Mouse (Mus musculus): ENCODE data around the gene Stx8. TPM values are rescaled to one million over a fixed set of nuclear protein-coding genes. Genes with fewer than 3 reads are reported as not detected.

Gene Stx8
- polyA plus RNA-seq, 1 experiment from 2014 or later: 16.6 TPM

DNA sequence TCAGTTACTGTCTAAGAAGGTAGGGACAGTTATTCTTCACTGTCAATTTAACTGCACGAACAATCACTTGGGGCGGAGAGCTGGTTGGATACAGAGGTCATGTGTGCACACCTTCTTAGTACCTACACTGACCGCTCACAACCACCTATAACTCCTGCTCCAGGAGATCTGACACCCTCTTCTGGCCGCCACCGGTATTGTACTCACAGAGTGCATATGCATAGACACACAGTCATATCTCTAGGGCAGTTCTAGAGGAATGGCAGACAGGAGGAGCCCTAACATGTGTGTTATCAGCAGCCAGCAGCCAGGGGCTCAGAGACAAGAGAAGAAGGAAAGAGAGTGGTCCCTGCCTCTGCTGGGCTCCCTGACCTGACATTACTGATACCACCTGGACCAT lies 265.6 kb downstream of the Stx8 start:
- Histone ChIP-seq H3K9ac (ENCODE audit: low read depth, low read length) (no peak overlapping the region), H3K4me1 (ENCODE audit: control insufficient read depth, low read depth, low read length) (no peaks in the 10 kb centered on the region), H3K4me2 (ENCODE audit: low read depth, low read length) (no peak overlapping the region), H3K4me3 (ENCODE audit: low read depth, low read length) (no peak overlapping the region), H3K27ac (ENCODE audit: low read length) (no peak overlapping the region), H3K36me3 (ENCODE audit: control insufficient read depth, insufficient read depth) (no peaks in the 10 kb centered on the region), H3K27me3 (ENCODE audit: control insufficient read depth, insufficient read depth, low read depth, low read length) (no peaks in the 10 kb centered on the region), H3K9me3 (replicated peaks; ENCODE audit: control insufficient read depth, low read length) (no peaks in the 10 kb centered on the region)
- WGBS (ENCODE audit: insufficient replicate concordance): 77% methylated on average over 5 of the region's 5 CpGs
- no peak for ATAC-seq (ENCODE audit: low read depth)

DNA sequence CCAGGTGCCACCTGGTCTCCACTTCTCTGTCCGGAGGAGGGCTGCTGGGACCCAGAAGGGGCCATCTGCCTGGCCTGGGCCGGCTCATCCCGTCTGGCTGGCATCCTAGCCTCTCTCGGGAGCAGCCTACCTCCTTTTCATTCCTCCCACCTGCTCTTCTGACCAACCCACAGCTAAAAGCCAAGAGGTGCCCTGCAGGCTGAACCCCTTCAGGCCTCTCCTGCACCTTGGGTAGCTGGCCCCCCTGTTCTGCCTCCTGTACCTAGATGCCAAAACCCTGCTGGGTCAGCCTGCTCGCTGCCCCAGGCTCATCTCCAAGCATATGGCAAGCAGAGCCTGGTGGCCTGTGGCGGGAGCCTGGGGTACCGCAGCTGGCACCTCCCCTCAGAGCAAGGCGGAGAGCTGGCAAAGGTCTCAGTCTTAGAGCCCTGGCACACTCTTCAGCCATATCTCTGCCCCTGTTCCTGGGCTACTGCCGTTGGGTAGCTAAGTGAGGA lies 267.5 kb downstream of the Stx8 start:
- Histone ChIP-seq H3K36me3 (ENCODE audit: control insufficient read depth, insufficient read depth) (no peaks in the 10 kb centered on the region), H3K27ac (ENCODE audit: low read length) (no peak overlapping the region), H3K9me3 (replicated peaks; ENCODE audit: control insufficient read depth, low read length) (no peaks in the 10 kb centered on the region), H3K4me2 (ENCODE audit: low read depth, low read length) (no peak overlapping the region), H3K9ac (ENCODE audit: low read depth, low read length) (no peak overlapping the region), H3K27me3 (ENCODE audit: control insufficient read depth, insufficient read depth, low read depth, low read length) (no peaks in the 10 kb centered on the region), H3K4me3 (ENCODE audit: low read depth, low read length) (no peak overlapping the region), H3K4me1 (ENCODE audit: control insufficient read depth, low read depth, low read length) (no peaks in the 10 kb centered on the region)
- 67% methylated on average over 9 of the region's 9 CpGs for WGBS (ENCODE audit: insufficient replicate concordance)
- no peak for ATAC-seq (ENCODE audit: low read depth)

DNA sequence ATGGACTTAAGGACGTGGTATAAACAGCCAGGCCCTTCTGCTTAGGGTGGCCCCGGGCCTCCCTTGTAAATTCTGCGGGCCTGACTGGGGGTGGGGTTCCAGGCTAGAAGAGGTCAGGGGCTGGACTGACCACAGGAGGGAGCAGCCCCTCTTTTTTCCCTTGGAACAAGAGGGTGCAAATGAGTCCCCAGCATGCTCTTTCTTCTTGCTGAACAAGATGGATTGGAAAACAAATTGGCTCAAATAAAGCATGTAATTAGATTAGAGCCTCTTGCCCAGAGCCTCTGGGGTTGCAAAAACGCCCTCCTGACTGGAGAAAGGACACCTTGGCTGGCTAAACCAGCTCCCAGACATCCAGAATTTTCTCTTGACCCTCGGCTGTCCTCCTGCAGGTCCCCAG lies 273.8 kb downstream of the Stx8 start:
- WGBS (ENCODE audit: insufficient replicate concordance): 38% methylated on average over 5 of the region's 5 CpGs
- no peaks in the 10 kb centered on the region for H3K36me3 ChIP-seq (ENCODE audit: control insufficient read depth, insufficient read depth)
- H3K4me3 ChIP-seq (ENCODE audit: low read depth, low read length): no peak overlapping the region
- H3K9me3 ChIP-seq (replicated peaks; ENCODE audit: control insufficient read depth, low read length): no peaks in the 10 kb centered on the region
- no peak for ATAC-seq (ENCODE audit: low read depth)
- H3K4me1 ChIP-seq (ENCODE audit: control insufficient read depth, low read depth, low read length): no peaks in the 10 kb centered on the region
- H3K27me3 ChIP-seq (ENCODE audit: control insufficient read depth, insufficient read depth, low read depth, low read length): no peaks in the 10 kb centered on the region
- H3K27ac ChIP-seq (ENCODE audit: low read length): no peak overlapping the region
- H3K9ac ChIP-seq (ENCODE audit: low read depth, low read length): no peak overlapping the region
- H3K4me2 ChIP-seq (ENCODE audit: low read depth, low read length): no peak overlapping the region

DNA sequence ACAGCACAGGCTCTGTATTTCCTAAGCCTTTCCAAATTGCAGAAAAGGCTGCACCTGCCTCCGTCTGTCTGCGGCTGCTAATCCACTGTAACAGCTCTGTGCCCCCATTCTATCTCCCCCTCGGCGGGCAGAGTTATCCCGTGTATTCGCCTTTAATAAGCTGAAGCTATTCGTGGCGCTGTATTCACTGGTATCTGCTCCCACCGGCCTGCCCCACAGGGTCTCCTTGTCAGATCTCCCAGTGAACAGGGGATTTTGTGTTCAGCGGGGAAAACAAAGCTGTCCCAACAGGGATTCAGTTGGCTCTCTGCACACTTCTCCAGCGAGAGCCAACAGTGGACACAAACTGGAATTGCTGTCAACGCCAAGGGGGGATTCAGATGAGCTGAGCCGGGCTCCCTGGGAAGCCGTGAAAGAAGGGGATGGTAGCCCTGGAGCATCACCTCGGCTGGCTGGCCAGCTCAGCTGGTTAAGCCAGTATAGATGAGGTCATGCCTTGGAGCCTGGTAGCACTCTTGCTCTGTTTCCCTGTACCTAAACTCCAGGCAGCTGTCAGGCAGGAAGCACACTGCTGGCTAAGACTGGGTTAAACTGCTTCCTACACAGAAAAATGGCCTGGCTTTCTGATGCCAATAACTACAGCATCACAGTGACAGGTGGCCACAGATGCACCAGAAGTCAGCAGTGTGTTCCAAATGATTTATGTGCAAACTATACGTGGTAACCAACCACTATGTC lies 278.4 kb downstream of the Stx8 start:
- H3K27me3 ChIP-seq (ENCODE audit: control insufficient read depth, insufficient read depth, low read depth, low read length): no peaks in the 10 kb centered on the region
- H3K27ac ChIP-seq (ENCODE audit: low read length): no peak overlapping the region
- no peak overlapping the region for H3K9ac ChIP-seq (ENCODE audit: low read depth, low read length)
- no peaks in the 10 kb centered on the region for H3K9me3 ChIP-seq (replicated peaks; ENCODE audit: control insufficient read depth, low read length)
- H3K4me2 ChIP-seq (ENCODE audit: low read depth, low read length): no peak overlapping the region
- no peak overlapping the region for H3K4me3 ChIP-seq (ENCODE audit: low read depth, low read length)
- no peaks in the 10 kb centered on the region for H3K4me1 ChIP-seq (ENCODE audit: control insufficient read depth, low read depth, low read length)
- whole genome bisulfite sequencing (ENCODE audit: insufficient replicate concordance): 67% methylated on average over 16 of the region's 16 CpGs
- ATAC-seq (ENCODE audit: low read depth): no peak
- H3K36me3 ChIP-seq (ENCODE audit: control insufficient read depth, insufficient read depth): no peaks in the 10 kb centered on the region

DNA sequence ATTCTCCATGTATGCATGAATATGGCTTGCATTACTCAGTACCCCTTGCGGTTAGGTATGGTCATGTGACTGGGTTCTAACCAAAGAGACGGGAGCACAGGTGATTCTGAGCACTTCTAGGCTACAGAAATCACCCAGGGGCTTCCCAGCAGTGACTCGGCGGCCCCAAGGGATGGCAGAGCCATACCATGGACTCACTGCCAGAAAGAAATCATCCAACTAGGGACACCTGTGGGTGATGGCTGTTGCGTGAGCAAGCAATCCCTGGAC lies 278.9 kb downstream of the Stx8 start:
- no peak for ATAC-seq (ENCODE audit: low read depth)
- Histone ChIP-seq H3K36me3 (ENCODE audit: control insufficient read depth, insufficient read depth) (no peaks in the 10 kb centered on the region), H3K4me2 (ENCODE audit: low read depth, low read length) (no peak overlapping the region), H3K9me3 (replicated peaks; ENCODE audit: control insufficient read depth, low read length) (no peaks in the 10 kb centered on the region), H3K4me1 (ENCODE audit: control insufficient read depth, low read depth, low read length) (no peaks in the 10 kb centered on the region), H3K27ac (ENCODE audit: low read length) (no peak overlapping the region), H3K27me3 (ENCODE audit: control insufficient read depth, insufficient read depth, low read depth, low read length) (no peaks in the 10 kb centered on the region), H3K9ac (ENCODE audit: low read depth, low read length) (no peak overlapping the region), H3K4me3 (ENCODE audit: low read depth, low read length) (no peak overlapping the region)
- 57% methylated on average over 5 of the region's 5 CpGs for WGBS (ENCODE audit: insufficient replicate concordance)

DNA sequence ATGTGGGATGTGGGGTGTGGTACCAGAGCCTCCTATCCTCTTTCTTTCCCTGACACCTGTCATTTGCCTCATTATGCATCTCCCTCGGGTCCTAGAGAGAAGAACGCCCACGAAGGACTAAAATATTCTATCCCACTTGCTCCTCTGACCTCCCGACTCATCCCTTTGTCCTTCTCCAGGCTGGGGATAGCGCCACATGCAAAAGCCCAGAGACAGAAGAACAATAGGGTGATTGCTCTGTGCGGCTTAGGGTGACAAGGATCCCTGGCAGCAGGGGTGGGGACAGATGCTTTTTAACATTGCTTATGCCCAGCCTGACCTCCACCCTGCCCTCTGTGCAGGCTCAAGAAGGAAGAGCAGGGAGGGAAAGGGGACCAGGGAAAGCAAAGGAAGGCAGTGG lies 281.9 kb downstream of the Stx8 start:
- H3K27ac ChIP-seq (ENCODE audit: low read length): no peak overlapping the region
- H3K4me2 ChIP-seq (ENCODE audit: low read depth, low read length): no peak overlapping the region
- no peaks in the 10 kb centered on the region for H3K9me3 ChIP-seq (replicated peaks; ENCODE audit: control insufficient read depth, low read length)
- no peaks in the 10 kb centered on the region for H3K27me3 ChIP-seq (ENCODE audit: control insufficient read depth, insufficient read depth, low read depth, low read length)
- 39% methylated on average over 6 of the region's 6 CpGs for WGBS (ENCODE audit: insufficient replicate concordance)
- ATAC-seq (ENCODE audit: low read depth): no peak
- H3K4me1 ChIP-seq (ENCODE audit: control insufficient read depth, low read depth, low read length): no peaks in the 10 kb centered on the region
- H3K4me3 ChIP-seq (ENCODE audit: low read depth, low read length): no peak overlapping the region
- H3K9ac ChIP-seq (ENCODE audit: low read depth, low read length): no peak overlapping the region
- H3K36me3 ChIP-seq (ENCODE audit: control insufficient read depth, insufficient read depth): no peaks in the 10 kb centered on the region

DNA sequence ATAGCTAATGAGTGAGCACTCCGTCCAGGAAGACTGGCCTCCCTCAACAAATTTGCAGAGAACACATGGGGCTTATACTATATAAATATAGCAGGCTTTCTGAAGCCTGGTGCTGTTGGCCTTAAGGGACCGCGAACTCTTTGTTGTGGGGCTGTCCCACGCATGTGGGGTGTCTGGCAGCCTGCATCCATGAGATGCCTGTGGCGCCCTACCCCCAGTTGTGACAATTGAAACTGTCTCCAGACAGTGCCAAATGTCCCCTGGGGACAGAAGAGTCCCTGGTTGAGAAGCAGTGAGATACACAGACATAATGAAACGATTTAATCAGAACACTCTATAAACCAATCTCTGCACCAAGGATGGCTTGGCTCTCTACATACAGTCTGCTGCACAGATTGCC lies 284.1 kb downstream of the Stx8 start:
- H3K4me1 ChIP-seq (ENCODE audit: control insufficient read depth, low read depth, low read length): no peaks in the 10 kb centered on the region
- no peaks in the 10 kb centered on the region for H3K27me3 ChIP-seq (ENCODE audit: control insufficient read depth, insufficient read depth, low read depth, low read length)
- WGBS (ENCODE audit: insufficient replicate concordance): 70% methylated on average over 6 of the region's 6 CpGs
- no peak overlapping the region for H3K27ac ChIP-seq (ENCODE audit: low read length)
- H3K36me3 ChIP-seq (ENCODE audit: control insufficient read depth, insufficient read depth): no peaks in the 10 kb centered on the region
- no peak overlapping the region for H3K9ac ChIP-seq (ENCODE audit: low read depth, low read length)
- no peak overlapping the region for H3K4me3 ChIP-seq (ENCODE audit: low read depth, low read length)
- ATAC-seq (ENCODE audit: low read depth): no peak
- H3K9me3 ChIP-seq (replicated peaks; ENCODE audit: control insufficient read depth, low read length): no peaks in the 10 kb centered on the region
- no peak overlapping the region for H3K4me2 ChIP-seq (ENCODE audit: low read depth, low read length)

DNA sequence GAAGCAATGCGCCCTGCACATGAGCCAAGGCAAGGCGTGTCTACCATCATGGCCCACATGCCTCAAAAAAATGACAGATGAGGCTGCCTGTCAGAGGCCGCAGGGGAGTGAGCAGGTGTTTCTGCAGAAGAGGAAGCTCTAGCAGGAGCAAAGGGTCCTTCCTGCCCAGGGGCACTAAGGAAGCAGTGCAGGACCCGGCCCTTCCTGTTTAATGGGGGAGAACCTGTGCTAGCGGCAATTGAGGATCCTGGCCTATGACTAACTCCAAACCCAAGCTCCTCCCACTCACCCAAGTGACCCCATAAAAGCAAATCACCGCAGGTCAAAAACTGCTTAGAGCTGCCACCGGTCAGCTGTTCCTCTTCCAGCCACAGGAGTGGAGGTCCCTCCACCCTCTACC lies 287.5 kb downstream of the Stx8 start:
- H3K9ac ChIP-seq (ENCODE audit: low read depth, low read length): no peak overlapping the region
- WGBS (ENCODE audit: insufficient replicate concordance): 28% methylated on average over 7 of the region's 7 CpGs
- no peak for ATAC-seq (ENCODE audit: low read depth)
- H3K36me3 ChIP-seq (ENCODE audit: control insufficient read depth, insufficient read depth): no peaks in the 10 kb centered on the region
- no peak overlapping the region for H3K4me2 ChIP-seq (ENCODE audit: low read depth, low read length)
- H3K27me3 ChIP-seq (ENCODE audit: control insufficient read depth, insufficient read depth, low read depth, low read length): no peaks in the 10 kb centered on the region
- H3K9me3 ChIP-seq (replicated peaks; ENCODE audit: control insufficient read depth, low read length): no peaks in the 10 kb centered on the region
- no peak overlapping the region for H3K27ac ChIP-seq (ENCODE audit: low read length)
- no peaks in the 10 kb centered on the region for H3K4me1 ChIP-seq (ENCODE audit: control insufficient read depth, low read depth, low read length)
- H3K4me3 ChIP-seq (ENCODE audit: low read depth, low read length): no peak overlapping the region

Data from liver, embryonic 16.5 days (tissue).